Mouse (Mus musculus) ES-Bruce4 (cell line): ENCODE data around the gene Rhot1.

ENCODE experiments used
- CTCF ChIP-seq: IDR thresholded peaks from one replicate; pipeline ENCODE4 v1.8.1; 2011; ENCODE audit warnings: low read depth, low read length
- EP300 ChIP-seq: IDR thresholded peaks from 2 replicates; pipeline ENCODE4 v1.6.1; 2011; ENCODE audit warnings: low read depth, low read length; ENCODE audit not compliant: insufficient read depth
- POLR2A ChIP-seq: IDR thresholded peaks from one replicate; pipeline ENCODE4 v1.8.1; 2011; ENCODE audit warnings: low read length; ENCODE audit not compliant: insufficient read depth

- TF ChIP-seq EP300, result no peak
- no peak for TF ChIP-seq POLR2A
- no peak for TF ChIP-seq CTCF
These were observed 39.2 kb upstream of the Rhot1 start for GRCm38 (mm10) chr11:80169629-80170028.
